21 mouse cellular contexts compared by ENCODE assay signal in the genomic region with DNA sequence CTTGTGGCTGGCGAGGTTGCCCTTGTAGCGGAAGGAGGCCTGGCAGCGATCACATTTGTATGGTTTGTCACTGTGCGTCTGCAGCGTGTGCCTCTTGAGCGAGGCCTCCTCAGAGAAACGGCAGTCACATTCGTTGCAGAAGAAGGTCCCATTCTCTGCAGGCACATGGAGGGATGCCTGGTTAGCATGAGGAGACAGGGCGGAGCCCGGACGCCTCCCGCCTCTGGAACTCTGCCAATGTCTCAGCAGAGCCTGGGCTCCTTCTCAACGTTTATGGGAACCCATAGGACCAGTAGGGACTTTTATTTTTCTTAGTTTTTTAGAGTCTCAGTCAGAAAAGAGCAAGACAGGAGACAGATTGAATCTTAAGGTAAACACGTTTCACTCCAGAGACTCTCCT. TPM values are rescaled to one million over a fixed set of nuclear protein-coding genes. Genes with fewer than 3 reads are reported as not detected.
DNase-seq lines count a peak whose midpoint lies in the region; ATAC-seq and TF ChIP-seq lines count a peak whose summit lies in the region.
"Had no signal": no experiment of that assay in that cellular context is flagged by ENCODE, and none has a peak within 500 bp of the region (broad histone marks: within the 10 kb centered on the region; RNA-seq: fewer than 3 reads in every experiment).

No protein-coding gene starts in this region.

- intact Hi-C loops in left cerebral cortex, postnatal 10 days (cut with DNase I): no loop called here

- no peak for TF ChIP-seq CTCF in lung, postnatal 0 days (IDR thresholded peaks at IDR 0.05)

- ATAC-seq in heart, embryonic 11.5 days (replicated peaks; ENCODE audit: insufficient number of reproducible peaks, low FRiP score, low TSS enrichment): no peak
- peak; percentile 18; the same call in 1 of the 2 replicates for ATAC-seq in lung, postnatal 0 days
- peak; percentile 45; the same call in 1 of the 2 replicates for ATAC-seq in intestine, embryonic 16.5 days
- ATAC-seq: forebrain, embryonic 13.5 days had no signal

- H3K27ac ChIP-seq in heart, embryonic 11.5 days (ENCODE audit: low read depth, low read length): no peak overlapping the region
- H3K27ac ChIP-seq in lung, postnatal 0 days (ENCODE audit: low read length): peak overlapping the region; percentile 76; the same call in 1 of the 2 replicates
- H3K27ac ChIP-seq in intestine, embryonic 16.5 days (ENCODE audit: low read length): no peak overlapping the region
- H3K27ac ChIP-seq: forebrain, embryonic 13.5 days; heart, adult 2 months; hindbrain, embryonic 15.5 days; kidney, embryonic 15.5 days; macrophage; neural tube, embryonic 13.5 days had no signal

- WGBS in heart, embryonic 11.5 days (ENCODE audit: insufficient replicate concordance): 72% methylated on average over 14 of the region's 14 CpGs
- WGBS in lung, postnatal 0 days: 61% methylated on average over 14 of the region's 14 CpGs
- 67% methylated on average over 14 of the region's 14 CpGs for WGBS in intestine, embryonic 16.5 days

- H3K4me1 ChIP-seq in heart, embryonic 11.5 days (ENCODE audit: control insufficient read depth, insufficient read depth, low read length): peaks cover 21% of the 10 kb centered on the region
- no peaks in the 10 kb centered on the region for H3K4me1 ChIP-seq in lung, postnatal 0 days (ENCODE audit: insufficient read depth, low read depth, low read length)
- H3K4me1 ChIP-seq in intestine, embryonic 16.5 days (ENCODE audit: control insufficient read depth, insufficient read depth, low read length): peaks cover 5% of the 10 kb centered on the region; the same call in 1 of the 2 replicates
- H3K4me1 ChIP-seq: forebrain, embryonic 13.5 days; hindbrain, embryonic 15.5 days; neural tube, embryonic 13.5 days had no signal

- no peak overlapping the region for H3K4me2 ChIP-seq in heart, embryonic 11.5 days
- no peak overlapping the region for H3K4me2 ChIP-seq in lung, postnatal 0 days (replicated peaks; ENCODE audit: low read depth, low read length)
- no peak overlapping the region for H3K4me2 ChIP-seq in intestine, embryonic 16.5 days (ENCODE audit: low read depth, low read length)
- H3K4me2 ChIP-seq: forebrain, embryonic 13.5 days; hindbrain, embryonic 15.5 days; kidney, embryonic 15.5 days; neural tube, embryonic 13.5 days had no signal

- H3K27me3 ChIP-seq in heart, embryonic 11.5 days (ENCODE audit: control insufficient read depth, insufficient read depth, low read length): no peaks in the 10 kb centered on the region
- no peaks in the 10 kb centered on the region for H3K27me3 ChIP-seq in lung, postnatal 0 days (replicated peaks; ENCODE audit: insufficient read depth, low read length)
- H3K27me3 ChIP-seq in intestine, embryonic 16.5 days (replicated peaks; ENCODE audit: control insufficient read depth, insufficient read depth, low read length): no peaks in the 10 kb centered on the region
- H3K27me3 ChIP-seq: forebrain, embryonic 13.5 days; hindbrain, embryonic 15.5 days; kidney, embryonic 15.5 days; neural tube, embryonic 13.5 days had no signal

- H3K9me3 ChIP-seq in heart, embryonic 11.5 days (replicated peaks; ENCODE audit: control insufficient read depth, low read length): no peaks in the 10 kb centered on the region
- H3K9me3 ChIP-seq in lung, postnatal 0 days (ENCODE audit: low read length): no peaks in the 10 kb centered on the region
- H3K9me3 ChIP-seq in intestine, embryonic 16.5 days (ENCODE audit: control insufficient read depth, low read length): no peaks in the 10 kb centered on the region
- H3K9me3 ChIP-seq: forebrain, embryonic 13.5 days; hindbrain, embryonic 15.5 days; kidney, embryonic 15.5 days; neural tube, embryonic 13.5 days had no signal

- no peak overlapping the region for H3K4me3 ChIP-seq in heart, embryonic 11.5 days (ENCODE audit: low read depth, low read length)
- no peak overlapping the region for H3K4me3 ChIP-seq in lung, postnatal 0 days (ENCODE audit: low read depth, low read length)
- H3K4me3 ChIP-seq in intestine, embryonic 16.5 days (ENCODE audit: low read length): no peak overlapping the region
- H3K4me3 ChIP-seq: forebrain, embryonic 13.5 days; heart, adult 2 months; hindbrain, embryonic 15.5 days; kidney, embryonic 15.5 days; neural tube, embryonic 13.5 days had no signal

- no peaks in the 10 kb centered on the region for H3K36me3 ChIP-seq in heart, embryonic 11.5 days (ENCODE audit: control insufficient read depth, insufficient read depth, low read length)
- peaks cover 12% of the 10 kb centered on the region; the same call in 1 of the 2 replicates for H3K36me3 ChIP-seq in lung, postnatal 0 days (ENCODE audit: insufficient read depth, low read length)
- H3K36me3 ChIP-seq in intestine, embryonic 16.5 days (ENCODE audit: control insufficient read depth, insufficient read depth, low read length): peaks cover 11% of the 10 kb centered on the region
- H3K36me3 ChIP-seq: G1E; hindbrain, embryonic 15.5 days had no signal

- H3K9ac ChIP-seq in heart, embryonic 11.5 days (ENCODE audit: low read depth, low read length): no peak overlapping the region
- no peak overlapping the region for H3K9ac ChIP-seq in lung, postnatal 0 days (replicated peaks; ENCODE audit: low read depth)
- no peak overlapping the region for H3K9ac ChIP-seq in intestine, embryonic 16.5 days (ENCODE audit: low read depth, low read length)
- H3K9ac ChIP-seq: forebrain, embryonic 13.5 days; hindbrain, embryonic 15.5 days; kidney, embryonic 15.5 days; neural tube, embryonic 13.5 days had no signal

- no peak for TF ChIP-seq EP300 in lung, postnatal 0 days (IDR thresholded peaks at IDR 0.05)

- peak; percentile 93 for DNase-seq in heart, adult 11 months
- peak; percentile 60 for DNase-seq in lung, postnatal 0 days (ENCODE audit: low spot score)
- DNase-seq in lung, postnatal 14 days: no peak
- DNase-seq in left cerebral cortex, postnatal 10 days (ENCODE audit: extremely low spot score in 1 of 2, low spot score in 2 of 2): no peak
- DNase-seq in gastrocnemius, postnatal 4 days (ENCODE audit: low spot score in 2 of 2): no peak
- DNase-seq: adrenal gland, adult 2 months; liver; right cerebral cortex, postnatal 25 days had no signal

RNA-seq across cellular contexts. Expression of gene Gm37419, which starts 18.4 kb away (rescaled TPM):
- not detected in 2 replicates for polyA plus RNA-seq in heart, embryonic 11.5 days (2014; fragmentation: Nextera tagmentation; extraction: Ambion mirVana)
- not detected in 2 replicates for polyA plus RNA-seq in lung, postnatal 0 days (2015; fragmentation: Nextera tagmentation; extraction: Ambion mirVana)
- polyA plus RNA-seq in intestine, embryonic 16.5 days (2015; fragmentation: Nextera tagmentation; extraction: Ambion mirVana): not detected in 2 replicates
- total RNA-seq in left cerebral cortex, postnatal 10 days (2021): not detected
- not detected for total RNA-seq in gastrocnemius, postnatal 4 days (2021)
- total RNA-seq: adrenal gland, adult 2 months; G1E; heart, adult 2 months; heart, postnatal 10 days; layer of hippocampus, adult 8-10 months; left cerebral cortex, adult 8-10 months had no signal
- polyA plus RNA-seq: adrenal gland, adult 2 months; cortical plate, adult 2 months; forebrain, embryonic 13.5 days; G1E; heart, adult 2 months; hindbrain, embryonic 15.5 days; kidney, embryonic 15.5 days; macrophage; neural tube, embryonic 13.5 days had no signal

RNA-seq across cellular contexts. Expression of gene Bcl6, which starts 18.7 kb away (rescaled TPM):
- polyA plus RNA-seq in heart, embryonic 11.5 days (2014; fragmentation: Nextera tagmentation; extraction: Ambion mirVana): 0.27 and 0.40 TPM in 2 replicates
- 2.3 TPM in 2 replicates for polyA plus RNA-seq in lung, postnatal 0 days (2015; fragmentation: Nextera tagmentation; extraction: Ambion mirVana)
- polyA plus RNA-seq in intestine, embryonic 16.5 days (2015; fragmentation: Nextera tagmentation; extraction: Ambion mirVana): 1.2 TPM in 2 replicates
- total RNA-seq in left cerebral cortex, postnatal 10 days (2021): 10 to 100 TPM; 23.0 to 25.8 TPM
- 10 to 100 TPM; 11.1 to 11.3 TPM for total RNA-seq in gastrocnemius, postnatal 4 days (2021)
- polyA plus RNA-seq: G1E had no signal

RNA-seq across cellular contexts. Expression of gene Rtp2, which starts 37.7 kb away (rescaled TPM):
- polyA plus RNA-seq in heart, embryonic 11.5 days (2014; fragmentation: Nextera tagmentation; extraction: Ambion mirVana): not detected in 2 replicates
- not detected in 2 replicates for polyA plus RNA-seq in lung, postnatal 0 days (2015; fragmentation: Nextera tagmentation; extraction: Ambion mirVana)
- polyA plus RNA-seq in intestine, embryonic 16.5 days (2015; fragmentation: Nextera tagmentation; extraction: Ambion mirVana): not detected in 2 replicates
- under 1 TPM in 1 of 2 experiments, not detected in 1; 0.45 TPM for total RNA-seq in left cerebral cortex, postnatal 10 days (2021)
- not detected for total RNA-seq in gastrocnemius, postnatal 4 days (2021)
- total RNA-seq: adrenal gland, adult 2 months; G1E; heart, adult 2 months; heart, postnatal 10 days had no signal
- polyA plus RNA-seq: adrenal gland, adult 2 months; forebrain, embryonic 13.5 days; G1E; heart, adult 2 months; hindbrain, embryonic 15.5 days; kidney, embryonic 15.5 days; macrophage; neural tube, embryonic 13.5 days had no signal

Comparison
In these comparisons a context has a peak if more than half of its experiments do, and no peak if none do; other contexts are left out.
1. DNase-seq: peak in heart, adult 11 months (single experiment) and lung, postnatal 0 days (single experiment); none in lung, postnatal 14 days (single experiment), left cerebral cortex, postnatal 10 days (0 of 2) and gastrocnemius, postnatal 4 days (0 of 2).